Mouse (Mus musculus) heart, adult 2 months (tissue): Measurements from ENCODE around the gene Prkcz. TPM values are rescaled to one million over a fixed set of nuclear protein-coding genes. Genes with fewer than 3 reads are reported as not detected.

Source experiments
- DNase-seq, 2 experiments: peaks; one replicate each; pipeline ENCODE4 v3.0.0; 2021
- H3K27ac ChIP-seq: fragments of 200-600 bp; 2 replicates; pipeline ENCODE4 v1.8.1; 2022
- H3K27me3 ChIP-seq: fragments of 200-500 bp; 2 replicates; pipeline ENCODE4 v1.6.1; 2012; ENCODE audit warnings: mild to moderate bottlenecking, low read length, inconsistent platforms, mixed read lengths; ENCODE audit not compliant: control insufficient read depth, insufficient read depth
- H3K36me3 ChIP-seq: fragments of 200-500 bp; 2 replicates; pipeline ENCODE4 v1.6.1; 2012; ENCODE audit warnings: low read length, inconsistent platforms; ENCODE audit not compliant: control insufficient read depth, insufficient read depth
- H3K4me1 ChIP-seq: fragments of 200-500 bp; 2 replicates; pipeline ENCODE4 v1.6.1; 2011; ENCODE audit warnings: low read length; ENCODE audit not compliant: control insufficient read depth, insufficient read depth
- H3K4me3 ChIP-seq: fragments of 200-600 bp; 2 replicates; pipeline ENCODE4 v1.8.1; 2022
- H3K79me2 ChIP-seq: fragments of 200-500 bp; replicated peaks from 2 replicates; pipeline ENCODE4 v1.6.1; 2012; ENCODE audit warnings: mild to moderate bottlenecking, inconsistent platforms, low read length, moderate library complexity, mixed read lengths; ENCODE audit not compliant: control insufficient read depth, insufficient read depth
- H3K9ac ChIP-seq: fragments of 200-500 bp; 2 replicates; pipeline ENCODE4 v1.6.1; 2012; ENCODE audit warnings: low read depth, mild to moderate bottlenecking, control low read depth, inconsistent platforms, low read length, mixed read lengths
- CTCF ChIP-seq: fragments of 200-600 bp; IDR thresholded peaks from 2 replicates; pipeline ENCODE4 v1.8.1; 2022; ENCODE audit warnings: antibody characterized with exemption, mild to moderate bottlenecking, moderate library complexity
- EP300 ChIP-seq: fragments of 200-500 bp; IDR thresholded peaks from 2 replicates; pipeline ENCODE4 v1.6.1; 2011; ENCODE audit warnings: low read depth, low read length, control low read depth; ENCODE audit not compliant: insufficient read depth
- POLR2A ChIP-seq: fragments of 200-500 bp; IDR thresholded peaks from 2 replicates; pipeline ENCODE4 v1.6.1; 2011; ENCODE audit warnings: mild to moderate bottlenecking, low read depth, low read length, control low read depth; ENCODE audit not compliant: insufficient read depth
- WGBS: fragments of 180-500 bp; shearing (Covaris S2); methylation state at CpG from one replicate; pipeline ENCODE4 v1.1.7; 2018; 5-methylcytosine and 5-hydroxymethylcytosine counted together
- intact Hi-C: fragments of 180-260 bp; cut with DNase I; formaldehyde crosslinking; loops from one replicate; pipeline ENCODE4 v1.15.1; 2025
- polyA plus RNA-seq: library from polyadenylated mRNA; depleted of rRNA; stranded (reverse); fragments of >200 nt; gene quantifications from 2 replicates; pipeline ENCODE4 v1.2.3, GENCODE M21; 2012
- total RNA-seq, 2 experiments: library from RNA; stranded (reverse); gene quantifications; 2 replicates each; pipeline ENCODE4 v1.2.3; 2021

The Prkcz gene
- total and polyA plus RNA-seq, 3 experiments = 1.5 to 2.6 (median 2.3) TPM

GRCm38 (mm10) chr4:155287713-155288112 lies 73.4 kb downstream of the Prkcz start:
- Histone ChIP-seq H3K79me2 (no peaks in the 10 kb centered on the region), H3K27ac (no peak overlapping the region), H3K4me3 (no peak overlapping the region), H3K4me1 (0 out of 2 replicates have a peak, but pooled peaks cover 1% of the 10 kb centered on the region), H3K9ac (no peak overlapping the region), H3K36me3 (no peaks in the 10 kb centered on the region), H3K27me3 (no peaks in the 10 kb centered on the region)
- intact Hi-C loops = no loop called here
- WGBS = 73% methylated on average over 11 of the region's 11 CpGs
- TF ChIP-seq POLR2A (no peak), EP300 (no peak), CTCF (no peak)
- no peak for DNase-seq

- Histone ChIP-seq H3K9ac (no peak overlapping the region), H3K27me3 (no peaks in the 10 kb centered on the region), H3K79me2 (no peaks in the 10 kb centered on the region), H3K27ac (no peak overlapping the region), H3K4me3 (no peak overlapping the region), H3K4me1 (peaks cover 3% of the 10 kb centered on the region; the same call in 1 of the 2 replicates), H3K36me3 (no peaks in the 10 kb centered on the region)
- 98% methylated on average over 4 of the region's 4 CpGs for WGBS
- intact Hi-C loops = no loop called here
- TF ChIP-seq CTCF = no peak
- no peak for TF ChIP-seq EP300
- no peak for TF ChIP-seq POLR2A
- DNase-seq = no peak
Measured at GRCm38 (mm10) chr4:155286090-155286489, 75.1 kb downstream of the Prkcz start.

- intact Hi-C loops = no loop called here
- no peak overlapping the region for H3K27ac ChIP-seq
- no peaks in the 10 kb centered on the region for H3K36me3 ChIP-seq
- H3K4me3 ChIP-seq = no peak overlapping the region
- TF ChIP-seq POLR2A (no peak), EP300 (no peak), CTCF (no peak)
- WGBS = 39% methylated on average over 15 of the region's 15 CpGs
- H3K9ac ChIP-seq = no peak overlapping the region
- H3K27me3 ChIP-seq = no peaks in the 10 kb centered on the region
- no peak for DNase-seq
- no peaks in the 10 kb centered on the region for H3K79me2 ChIP-seq
- peaks cover 5% of the 10 kb centered on the region for H3K4me1 ChIP-seq
Measured at GRCm38 (mm10) chr4:155284521-155285379, 76.4 kb downstream of the Prkcz start.

GRCm38 (mm10) chr4:155283585-155283984 lies 77.6 kb downstream of the Prkcz start:
- H3K4me3 ChIP-seq = no peak overlapping the region
- no peaks in the 10 kb centered on the region for H3K27me3 ChIP-seq
- WGBS = 39% methylated on average over 9 of the region's 9 CpGs
- intact Hi-C loops = no loop called here
- H3K79me2 ChIP-seq = no peaks in the 10 kb centered on the region
- TF ChIP-seq POLR2A = no peak
- TF ChIP-seq CTCF = no peak
- no peak for TF ChIP-seq EP300
- H3K9ac ChIP-seq = no peak overlapping the region
- DNase-seq = no peak
- H3K27ac ChIP-seq = no peak overlapping the region; the same call in 1 of the 2 replicates
- peaks cover 5% of the 10 kb centered on the region for H3K4me1 ChIP-seq
- no peaks in the 10 kb centered on the region for H3K36me3 ChIP-seq

GRCm38 (mm10) chr4:155283001-155283503 lies 78.1 kb downstream of the Prkcz start:
- TF ChIP-seq POLR2A (no peak), EP300 (no peak), CTCF (no peak)
- 17% methylated on average over 11 of the region's 11 CpGs for WGBS
- no peaks in the 10 kb centered on the region for H3K36me3 ChIP-seq
- no peaks in the 10 kb centered on the region for H3K27me3 ChIP-seq
- no peak overlapping the region; the same call in 1 of the 2 replicates for H3K27ac ChIP-seq
- H3K4me1 ChIP-seq = peaks cover 5% of the 10 kb centered on the region
- H3K9ac ChIP-seq = no peak overlapping the region
- H3K79me2 ChIP-seq = no peaks in the 10 kb centered on the region
- intact Hi-C loops = no loop called here
- no peak overlapping the region for H3K4me3 ChIP-seq
- peak; percentile 34 to 38 for DNase-seq

- 38% methylated on average over 6 of the region's 6 CpGs for WGBS
- Histone ChIP-seq H3K27ac (no peak overlapping the region), H3K4me3 (no peak overlapping the region), H3K9ac (no peak overlapping the region), H3K36me3 (no peaks in the 10 kb centered on the region), H3K27me3 (no peaks in the 10 kb centered on the region), H3K4me1 (peaks cover 5% of the 10 kb centered on the region), H3K79me2 (no peaks in the 10 kb centered on the region)
- no peak for DNase-seq
- TF ChIP-seq EP300 (no peak), CTCF (no peak), POLR2A (no peak)
- intact Hi-C loops = no loop called here
Measured at GRCm38 (mm10) chr4:155282231-155282630, 78.9 kb downstream of the Prkcz start.
